Mouse (Mus musculus) CH12.LX (cell line): ENCODE results near the gene 3110009E18Rik. TPM values are rescaled to one million over a fixed set of nuclear protein-coding genes. Genes with fewer than 3 reads are reported as not detected.

Experiments
- DNase-seq: peaks from one replicate; pipeline ENCODE4 v3.0.0-alpha.2; 2013; ENCODE audit errors: extremely low read depth
- H3K27ac ChIP-seq: 2 replicates; pipeline ENCODE4 v1.5.1; 2012; ENCODE audit warnings: low read depth, mild to moderate bottlenecking, control low read depth, moderate library complexity; ENCODE audit not compliant: insufficient read depth
- H3K27me3 ChIP-seq: replicated peaks from 2 replicates; pipeline ENCODE3; 2012; ENCODE audit warnings: inconsistent platforms
- H3K36me3 ChIP-seq, 2 experiments: replicated peaks in 1 of 2; 2 replicates each; pipeline versions ENCODE3 to v1.6.1; 2012; ENCODE audit warnings: inconsistent platforms in 1 of 2, low read length in 1 of 2, mild to moderate bottlenecking in 1 of 2, mixed read lengths in 1 of 2, moderate library complexity in 1 of 2; ENCODE audit not compliant: control insufficient read depth in 1 of 2, insufficient read depth in 1 of 2
- H3K4me1 ChIP-seq, 2 experiments: 2 replicates each; pipeline ENCODE4 v1.6.1; 2012; ENCODE audit warnings: inconsistent platforms in 1 of 2, moderate library complexity in 1 of 2; ENCODE audit not compliant: insufficient read depth in 2 of 2, control insufficient read depth in 1 of 2
- H3K4me2 ChIP-seq: 2 replicates; pipeline ENCODE4 v1.6.1; 2012; ENCODE audit warnings: low read depth, mild to moderate bottlenecking, control low read depth; ENCODE audit not compliant: poor library complexity, insufficient read depth, severe bottlenecking
- H3K4me3 ChIP-seq, 3 experiments: fragments of 150-350 bp in 1 of 3; sonication (generic) in 1 of 3; replicated peaks in 1 of 3; 2 replicates each; pipeline versions ENCODE3 to v1.5.1; 2011 to 2012; ENCODE audit warnings: low read depth in 2 of 3, low read length in 2 of 3, mild to moderate bottlenecking in 2 of 3, moderate library complexity in 2 of 3, control low read depth in 1 of 3, improper control_type of control experiment in 1 of 3, inconsistent platforms in 1 of 3, mixed read lengths in 1 of 3; ENCODE audit not compliant: poor library complexity in 1 of 3
- H3K79me2 ChIP-seq: replicated peaks from 2 replicates; pipeline ENCODE4 v1.6.1; 2012; ENCODE audit warnings: mild to moderate bottlenecking, moderate library complexity; ENCODE audit not compliant: control insufficient read depth, poor library complexity, insufficient read depth, severe bottlenecking; ENCODE audit errors: extremely low read depth
- H3K9ac ChIP-seq: 2 replicates; pipeline ENCODE4 v1.6.1; 2012; ENCODE audit warnings: low read depth, mild to moderate bottlenecking, control low read depth, moderate library complexity; ENCODE audit not compliant: insufficient read depth
- H3K9me3 ChIP-seq: replicated peaks from 2 replicates; pipeline ENCODE3; 2012; ENCODE audit warnings: low read length, inconsistent platforms, mixed read lengths
- CHD1 ChIP-seq: IDR thresholded peaks from 2 replicates; pipeline ENCODE4 v1.6.1; 2012; ENCODE audit warnings: low read depth, low read length, improper control_type of control experiment, inconsistent platforms
- EP300 ChIP-seq: IDR thresholded peaks from 2 replicates; pipeline ENCODE4 v1.6.1; 2011; ENCODE audit warnings: low read length, improper control_type of control experiment
- ETS1 ChIP-seq: conservative IDR thresholded peaks from 2 replicates; pipeline ENCODE4 v1.6.1; 2012; ENCODE audit warnings: low read depth, mild to moderate bottlenecking, inconsistent platforms, low read length, improper control_type of control experiment, moderate library complexity
- HCFC1 ChIP-seq: IDR thresholded peaks from 2 replicates; pipeline ENCODE4 v1.6.1; 2012; ENCODE audit warnings: low read depth, mild to moderate bottlenecking, inconsistent platforms, low read length, improper control_type of control experiment
- MAFK ChIP-seq: IDR thresholded peaks from 2 replicates; pipeline ENCODE4 v1.6.1; 2011; ENCODE audit warnings: low read length, improper control_type of control experiment; ENCODE audit not compliant: insufficient replicate concordance
- MEF2A ChIP-seq: IDR thresholded peaks from 2 replicates; pipeline ENCODE4 v1.6.1; 2014; ENCODE audit warnings: low read depth, mild to moderate bottlenecking, inconsistent platforms, low read length, improper control_type of control experiment, borderline replicate concordance
- MXI1 ChIP-seq: IDR thresholded peaks from 2 replicates; pipeline ENCODE4 v1.6.1; 2011; ENCODE audit warnings: mild to moderate bottlenecking, low read depth, low read length, improper control_type of control experiment
- NELFE ChIP-seq: IDR thresholded peaks from 2 replicates; pipeline ENCODE4 v1.6.1; 2011; ENCODE audit warnings: low read depth, low read length, improper control_type of control experiment
- SIN3A ChIP-seq: IDR thresholded peaks from 2 replicates; pipeline ENCODE4 v1.6.1; 2012; ENCODE audit warnings: low read length, improper control_type of control experiment, inconsistent platforms
- TBP ChIP-seq: conservative IDR thresholded peaks from 2 replicates; pipeline ENCODE4 v1.6.1; 2011; ENCODE audit warnings: low read depth, low read length, improper control_type of control experiment
- USF1 ChIP-seq: IDR thresholded peaks from 2 replicates; pipeline ENCODE4 v1.6.1; 2014; ENCODE audit warnings: low read depth, mild to moderate bottlenecking, inconsistent platforms, low read length, improper control_type of control experiment
- dilution Hi-C: fragments of 300-500 bp; cut with MboI; formaldehyde crosslinking; loops from 2 replicates; pipeline ENCODE4 v1.14.3; 2020; ENCODE audit warnings: low sequenced_read_pairs; ENCODE audit not compliant: extremely low pct_unique_long_range_greater_than_20kb, extremely low pct_ligation_motif_present
- in situ Hi-C: fragments of 300-500 bp; cut with MboI; formaldehyde crosslinking; loops from 3 replicates; pipeline ENCODE4 v1.14.3; 2019; ENCODE audit warnings: low sequenced_read_pairs, low pct_ligation_motif_present, low pct_unique_long_range_greater_than_20kb, mixed read lengths
- polyA plus RNA-seq: library from polyadenylated mRNA; unstranded; fragments of >175 nt; gene quantifications from 2 replicates; pipeline ENCODE4 v1.2.1, GENCODE M21; 2012; ENCODE audit warnings: low read depth; ENCODE audit not compliant: insufficient read length
- total RNA-seq, 2 experiments: library from RNA; depleted of rRNA; stranded (reverse); fragments of 300-350 nt in 1 of 2; fragments of >200 nt in 1 of 2; gene quantifications; 2 replicates each; pipeline ENCODE4 v1.2.3; 2012 to 2014

3110009E18Rik gene
- total and polyA plus RNA-seq, 3 experiments, result 2.7 to 5.9 (median 4.6) TPM

DNA sequence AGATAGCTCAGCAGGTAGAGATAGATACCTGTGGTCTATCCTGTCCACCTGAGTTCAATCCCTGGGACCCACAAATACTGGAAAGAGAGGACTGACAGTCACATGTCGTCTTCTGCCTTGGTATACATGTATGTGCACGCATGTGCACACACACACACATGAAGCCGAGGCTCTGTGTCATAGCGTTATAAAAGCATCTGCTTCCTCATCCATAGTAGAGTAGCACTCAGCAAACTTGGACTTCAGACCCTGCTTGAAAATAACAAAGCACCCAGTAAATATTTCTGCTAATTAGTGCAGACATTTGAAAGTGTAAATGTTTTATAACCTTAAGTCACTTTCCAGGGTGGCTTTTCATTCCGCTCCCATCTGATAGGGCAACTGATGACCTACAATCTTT, 40.5 kb downstream of the 3110009E18Rik start:
- Histone ChIP-seq H3K9ac (no peak overlapping the region), H3K27me3 (no peaks in the 10 kb centered on the region), H3K4me3 (no peak overlapping the region), H3K4me1 (peaks cover 0 to 14% of the 10 kb centered on the region in 2 experiments; a peak in 2 of 4 replicates), H3K4me2 (no peak overlapping the region), H3K27ac (no peak overlapping the region), H3K79me2 (no peaks in the 10 kb centered on the region), H3K9me3 (no peaks in the 10 kb centered on the region), H3K36me3 (peaks cover 0 to 8% of the 10 kb centered on the region in 2 experiments)
- TF ChIP-seq HCFC1 (no peak), CHD1 (no peak)
- in situ Hi-C loops, result no loop called here
- no peak for DNase-seq
- dilution Hi-C loops, result no loop called here

DNA sequence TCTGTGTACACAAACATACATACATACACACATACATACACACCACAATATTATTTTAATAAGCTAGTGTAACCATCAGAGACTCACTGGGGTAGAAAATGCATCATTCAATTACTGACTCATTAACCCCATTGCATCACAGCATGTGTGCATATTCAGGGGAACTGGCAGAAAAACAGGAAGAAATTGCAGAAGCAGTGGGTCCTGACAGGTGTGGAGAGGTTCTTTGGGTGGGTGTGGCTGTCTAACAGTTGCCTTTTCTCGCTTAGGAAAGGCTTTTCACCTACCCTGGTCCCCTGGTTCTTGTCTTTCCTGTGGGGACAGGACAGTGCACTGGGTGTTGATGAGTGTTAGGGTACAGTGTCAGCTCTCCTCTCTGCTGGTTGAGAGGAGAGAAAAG, 41.6 kb downstream of the 3110009E18Rik start:
- TF ChIP-seq USF1 (no peak), MEF2A (no peak), ETS1 (peak; percentile 47), EP300 (peak; percentile 36; the same call in 1 of the 2 replicates), TBP (no peak)
- in situ Hi-C loops (no loop called here), dilution Hi-C loops (no loop called here)
- DNase-seq, result peak; percentile 49
- no peaks in the 10 kb centered on the region for H3K79me2 ChIP-seq
- no peaks in the 10 kb centered on the region for H3K27me3 ChIP-seq
- no peak overlapping the region for H3K4me3 ChIP-seq
- H3K9me3 ChIP-seq, result no peaks in the 10 kb centered on the region
- H3K36me3 ChIP-seq, result peaks cover 0 to 9% of the 10 kb centered on the region in 2 experiments
- peaks cover 0 to 14% of the 10 kb centered on the region in 2 experiments; a peak in 2 of 4 replicates for H3K4me1 ChIP-seq
- no peak overlapping the region for H3K9ac ChIP-seq
- H3K4me2 ChIP-seq, result no peak overlapping the region
- H3K27ac ChIP-seq, result no peak overlapping the region

DNA sequence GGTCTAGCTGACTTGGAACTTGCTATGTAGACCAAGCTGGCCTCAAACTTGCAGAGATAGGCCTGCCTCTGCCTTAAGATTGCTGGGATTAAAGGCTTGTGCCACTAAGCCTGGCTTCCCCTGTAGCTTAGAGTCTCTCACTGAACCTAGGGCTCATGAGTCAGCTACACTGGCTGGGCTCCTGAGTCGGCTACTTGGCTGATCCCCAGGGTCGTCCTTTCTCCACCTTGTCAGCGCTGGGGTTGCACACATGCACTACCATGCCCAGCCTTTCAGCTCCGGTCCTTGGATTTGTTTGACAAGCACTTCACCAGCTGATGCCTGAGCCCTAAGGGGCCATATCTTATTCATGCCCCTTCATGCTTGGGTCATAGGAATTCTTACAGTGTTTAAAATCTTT, 47.0 kb downstream of the 3110009E18Rik start:
- H3K4me3 ChIP-seq, result no peak overlapping the region
- H3K9me3 ChIP-seq, result no peaks in the 10 kb centered on the region
- in situ Hi-C loops (no loop called here), dilution Hi-C loops (no loop called here)
- DNase-seq, result no peak
- H3K36me3 ChIP-seq, result peaks cover 0 to 6% of the 10 kb centered on the region in 2 experiments
- H3K4me2 ChIP-seq, result no peak overlapping the region
- no peaks in the 10 kb centered on the region for H3K27me3 ChIP-seq
- no peak overlapping the region for H3K9ac ChIP-seq
- no peak for TF ChIP-seq MAFK
- TF ChIP-seq MEF2A, result no peak
- TF ChIP-seq TBP, result no peak
- TF ChIP-seq SIN3A, result no peak
- no peak for TF ChIP-seq MXI1
- TF ChIP-seq NELFE, result no peak
- H3K27ac ChIP-seq, result no peak overlapping the region
- H3K79me2 ChIP-seq, result no peaks in the 10 kb centered on the region
- peaks cover 5 to 39% of the 10 kb centered on the region in 2 experiments; a peak in 3 of 4 replicates for H3K4me1 ChIP-seq
